Mouse (Mus musculus) gastrocnemius, postnatal 14 days (tissue): Measurements from ENCODE around the gene Fam149a. TPM values are rescaled to one million over a fixed set of nuclear protein-coding genes. Genes with fewer than 3 reads are reported as not detected.
"Not testable (repeated sequence)": the region's sequence is repeated elsewhere in the genome, so short reads cannot be mapped to it uniquely, and the experiment has no call there.

Experiments
- DNase-seq: peaks from one replicate; pipeline ENCODE4 v3.0.0; 2021; ENCODE audit warnings: mixed read lengths
- intact Hi-C: fragments of 180-260 bp; cut with DNase I; formaldehyde crosslinking; loops from one replicate; pipeline ENCODE4 v1.15.1; 2025; ENCODE audit warnings: low total_unique reads
- total RNA-seq, 2 experiments: library from RNA; stranded (reverse); gene quantifications; 2 replicates each; pipeline ENCODE4 v1.2.3; 2021

The Fam149a gene
- total RNA-seq, 2 experiments from 2014 or later, result 3.2 to 3.7 TPM

DNA sequence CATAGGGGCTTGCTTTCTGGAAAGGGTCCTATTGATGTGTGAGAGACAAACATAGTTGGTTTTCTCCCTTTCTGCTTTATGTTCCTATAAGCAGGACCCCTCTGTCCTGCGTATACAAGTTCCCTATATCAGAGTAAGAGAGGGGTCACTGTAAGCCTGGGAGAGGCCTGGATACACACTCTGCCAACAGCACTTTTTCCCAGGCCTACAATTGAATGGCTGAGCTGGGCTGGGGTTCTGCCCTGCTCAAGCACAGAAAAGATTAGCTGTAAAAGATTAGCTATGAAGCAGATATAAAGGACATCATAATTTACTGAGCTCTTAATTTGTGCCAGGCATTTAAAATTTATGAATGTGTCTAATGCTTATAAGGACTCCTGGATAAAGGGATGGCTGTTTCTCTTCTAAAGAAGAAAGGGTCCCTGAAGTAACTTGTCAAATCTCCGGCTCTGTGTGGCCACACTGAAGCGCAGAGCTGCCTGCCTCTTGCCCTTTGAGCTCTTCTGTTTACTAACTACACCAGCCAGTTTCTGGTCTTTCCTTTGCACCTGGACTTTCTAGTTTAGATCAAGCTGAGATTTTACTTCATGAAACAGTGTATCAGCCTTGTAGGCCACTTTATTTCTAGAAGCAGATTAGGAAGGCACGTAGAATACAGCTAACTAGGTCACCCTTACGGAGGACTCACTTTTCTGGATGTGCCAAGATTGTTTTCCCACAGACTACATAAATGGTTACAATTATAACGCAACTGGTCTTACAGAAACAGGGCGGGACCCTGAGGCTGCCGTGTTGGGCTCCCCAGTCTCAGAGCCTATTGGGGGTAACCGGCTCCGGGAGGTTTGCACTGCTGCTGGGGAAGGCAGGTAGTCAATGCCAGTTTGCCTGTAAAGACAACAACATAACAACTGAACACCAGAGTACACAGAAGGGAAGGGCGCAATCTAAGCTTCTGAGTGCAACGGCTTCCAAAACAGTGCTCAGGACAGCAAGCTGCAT, 40.2 kb downstream of the Fam149a start:
- intact Hi-C loops, result no loop called here
- no peak for DNase-seq

DNA sequence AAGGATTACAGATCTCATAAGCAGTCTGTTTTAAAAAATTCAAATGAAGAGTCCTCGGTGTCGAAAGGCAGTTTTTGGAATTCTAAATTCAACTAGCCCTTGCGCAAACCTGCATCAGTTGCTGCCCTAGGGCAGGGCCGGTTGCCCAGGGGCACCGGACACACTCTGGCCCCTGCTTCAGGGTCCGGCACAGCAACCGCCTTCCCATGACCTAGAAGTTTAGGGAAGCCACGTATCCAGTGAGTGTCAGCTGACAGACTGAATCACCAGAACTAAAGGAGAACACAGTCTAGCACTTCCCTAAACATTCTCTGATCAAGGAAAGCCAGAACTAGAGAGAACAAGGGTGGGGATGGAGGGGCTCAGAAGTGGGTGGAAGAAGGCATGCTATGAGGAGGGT, 48.6 kb downstream of the Fam149a start:
- peak; percentile 14 for DNase-seq
- intact Hi-C loops, result no loop called here

DNA sequence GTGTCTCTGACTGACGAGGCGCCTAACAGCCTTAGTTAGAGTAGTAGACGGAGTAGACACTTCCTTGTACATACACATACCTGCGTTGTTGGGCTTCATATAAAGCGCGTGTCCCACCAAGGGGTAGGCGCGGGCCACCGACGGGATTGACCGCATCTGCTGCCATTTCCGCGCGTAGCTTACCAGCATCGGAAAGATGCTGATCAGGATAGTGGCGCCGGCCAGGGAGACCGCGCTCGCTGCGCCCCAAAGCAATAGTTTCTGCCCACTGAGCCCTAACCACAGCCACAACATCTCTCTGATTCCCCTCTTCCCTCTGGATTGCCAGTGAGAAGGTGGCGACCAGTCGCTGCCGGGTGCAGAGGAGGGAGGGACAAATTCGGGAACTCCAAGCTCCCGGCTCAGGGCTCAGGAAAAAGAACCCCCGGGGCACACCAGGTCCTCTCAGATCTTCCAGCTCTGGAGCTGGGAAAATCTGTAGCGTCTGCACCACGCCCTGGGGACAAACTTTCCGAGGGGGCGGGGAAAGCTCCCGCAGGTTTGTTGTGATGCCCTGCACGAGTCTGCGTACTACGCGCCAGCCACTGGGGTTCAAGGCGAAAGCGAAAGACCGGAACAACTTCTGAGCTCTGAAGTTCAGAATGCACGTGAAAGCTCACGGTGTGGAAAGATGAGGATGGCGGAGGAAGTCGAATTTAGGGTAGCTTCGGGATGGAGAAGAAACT, 49.2 kb downstream of the Fam149a start, which contains the start of gene Cyp4v3:
Gene Cyp4v3, minus strand, starts transcription at position 532 of the 725 bp plus-strand sequence.
- DNase-seq, result peak; percentile 62
- intact Hi-C loops, result no loop called here

DNA sequence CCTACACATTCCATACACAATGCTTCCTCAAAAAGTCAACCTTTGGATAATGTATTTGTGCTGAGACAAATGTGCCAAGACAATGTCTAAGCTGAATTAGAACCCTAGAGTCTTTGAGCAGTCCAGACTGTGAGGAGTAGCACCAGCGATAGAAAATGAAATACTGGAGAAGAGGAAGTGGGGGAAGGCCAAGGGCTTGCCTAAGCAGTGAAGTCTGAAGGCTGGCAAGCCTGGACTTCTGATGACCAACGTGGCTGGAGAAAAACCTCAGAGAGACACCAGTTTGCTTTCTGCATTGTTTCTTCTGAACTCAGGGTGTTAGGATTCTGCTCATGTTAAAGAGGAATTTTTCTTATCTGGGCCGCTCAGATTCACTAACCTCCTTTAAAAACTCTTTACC, 51.2 kb downstream of the Fam149a start:
- intact Hi-C loops, result no loop called here
- DNase-seq, result no peak

DNA sequence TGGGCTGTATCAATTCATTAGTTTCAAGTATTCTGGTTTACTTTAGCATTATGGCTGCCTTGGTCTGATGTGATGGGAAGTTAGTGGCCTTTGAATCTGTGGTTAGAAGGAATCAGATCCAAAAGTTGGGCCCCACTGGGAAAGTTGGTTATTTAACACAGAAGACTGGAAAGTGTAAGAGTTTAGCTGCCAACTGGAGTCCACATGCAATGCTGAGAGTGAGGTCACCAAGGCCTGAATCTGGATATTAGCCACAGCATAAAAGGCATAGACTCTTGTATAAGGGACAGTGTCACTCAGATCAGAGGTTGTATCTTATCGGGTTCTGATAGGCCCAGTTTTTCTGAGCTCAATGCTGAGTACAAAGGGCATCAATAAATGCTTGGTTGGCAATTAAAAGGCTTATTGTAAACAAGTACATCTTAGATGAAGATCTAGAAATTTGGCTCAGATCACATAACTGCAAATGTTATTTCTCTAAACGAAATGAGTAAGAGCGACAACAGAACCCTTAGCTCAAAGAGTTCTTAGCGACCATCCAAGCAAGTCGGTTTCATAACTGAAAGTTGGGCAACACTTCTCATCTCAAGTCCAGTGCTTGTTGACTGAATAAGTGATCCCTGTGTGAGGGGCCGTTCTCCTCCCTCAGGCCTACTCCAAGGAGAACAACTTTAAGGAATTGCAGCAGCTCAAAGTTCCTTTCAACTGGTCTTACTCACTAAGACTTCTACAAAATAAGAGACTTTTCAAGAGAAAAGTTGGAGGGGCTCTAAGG, 52.7 kb downstream of the Fam149a start:
- DNase-seq, result no peak
- intact Hi-C loops, result no loop called here

DNA sequence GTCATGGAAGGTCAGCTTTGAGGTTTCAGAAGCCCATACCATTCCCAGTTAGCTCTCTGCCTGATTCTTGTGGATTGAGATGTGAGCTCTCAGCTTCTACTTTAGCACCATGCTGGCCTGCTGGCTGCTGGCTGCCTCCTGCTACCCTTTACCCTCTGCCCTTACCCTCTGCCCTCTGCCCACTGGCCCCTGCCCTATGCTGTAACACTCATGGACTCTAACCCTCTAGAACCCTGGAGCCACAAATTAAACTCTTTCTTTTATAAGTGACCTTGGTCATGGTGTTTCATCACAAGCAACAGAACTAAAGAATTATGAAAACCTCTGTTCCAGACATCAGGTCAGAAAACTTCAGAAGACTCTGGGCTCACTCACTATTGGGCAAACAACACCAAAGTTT, 55.0 kb downstream of the Fam149a start:
- DNase-seq, intact Hi-C loops: not testable (repeated sequence)

DNA sequence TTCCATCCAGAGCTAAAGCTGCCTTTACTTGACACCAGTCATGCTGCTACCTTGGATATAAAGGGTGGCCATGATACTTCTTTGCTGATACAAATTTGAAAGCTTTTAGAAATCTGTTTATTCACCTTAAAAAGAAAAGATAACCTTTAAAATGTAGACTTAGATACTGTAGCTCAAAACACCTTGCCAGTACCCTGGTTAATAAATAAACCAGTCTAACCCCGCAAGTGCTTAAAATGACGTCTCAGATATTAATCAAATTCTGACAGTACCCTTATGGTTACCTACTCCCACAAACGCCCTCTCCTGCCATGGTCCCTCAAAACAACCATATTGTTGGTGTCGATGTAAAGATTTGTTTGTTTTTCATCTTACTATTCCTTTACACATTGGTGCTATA, 57.9 kb downstream of the Fam149a start:
- intact Hi-C loops, result no loop called here
- no peak for DNase-seq

DNA sequence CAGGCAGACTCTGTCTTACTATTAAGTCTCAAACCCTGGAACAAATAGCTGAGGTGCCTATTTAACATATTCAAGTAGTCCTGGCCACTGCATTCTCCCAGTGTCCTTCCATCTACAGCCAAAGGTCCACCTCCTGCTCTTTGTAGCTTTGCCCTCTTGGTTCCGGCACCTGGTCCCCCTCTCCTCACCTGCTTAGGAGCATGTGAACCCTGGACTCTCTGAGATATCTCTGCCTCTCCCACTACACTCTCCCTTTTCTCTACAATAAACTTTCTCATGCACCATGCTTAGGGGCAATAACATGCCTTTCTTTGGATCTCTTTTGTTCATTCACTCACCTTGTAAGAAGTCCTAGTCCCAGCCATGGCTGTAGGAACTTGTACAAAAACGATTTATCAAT, 60.7 kb downstream of the Fam149a start:
- no peak for DNase-seq
- intact Hi-C loops, result no loop called here

DNA sequence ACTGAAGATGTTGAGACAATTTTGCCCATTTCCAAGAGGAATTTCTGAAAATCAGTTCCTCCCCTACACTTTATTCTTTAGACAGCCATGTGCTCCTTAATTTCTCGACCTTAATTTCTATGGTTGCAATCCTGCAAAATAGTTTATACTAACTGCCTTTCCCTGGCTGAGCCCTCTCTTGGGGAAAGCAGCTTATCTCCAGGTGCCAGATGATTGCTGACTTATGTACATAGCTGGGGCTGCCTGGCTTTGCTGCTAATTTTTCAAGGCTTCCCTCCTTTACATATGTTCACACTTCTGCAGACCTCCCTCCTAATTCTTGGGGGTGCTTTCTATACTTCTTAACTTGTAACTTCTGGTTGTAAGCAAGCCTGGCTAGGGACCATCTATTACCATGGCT, 61.2 kb downstream of the Fam149a start:
- intact Hi-C loops, result no loop called here
- no peak for DNase-seq

DNA sequence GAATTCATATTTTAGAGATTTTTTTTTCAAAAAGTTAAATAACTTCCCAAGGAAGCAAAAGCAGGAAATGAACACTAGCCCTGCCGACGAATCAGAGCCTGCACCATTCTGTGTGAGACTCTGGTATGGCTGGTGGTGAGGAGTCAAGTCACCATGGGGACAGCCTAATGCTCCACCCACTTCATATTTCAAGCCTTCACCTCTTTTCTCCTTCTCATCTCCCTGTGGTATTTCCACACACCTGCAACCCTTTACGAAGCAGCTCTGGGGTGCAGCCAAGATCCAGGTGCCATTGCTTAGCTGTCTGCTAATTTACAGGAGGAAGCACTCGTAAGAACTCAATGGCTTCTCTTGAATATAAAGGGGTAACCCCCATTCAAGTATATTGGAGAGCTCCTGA, 71.1 kb downstream of the Fam149a start:
- DNase-seq, result no peak
- intact Hi-C loops, result no loop called here

DNA sequence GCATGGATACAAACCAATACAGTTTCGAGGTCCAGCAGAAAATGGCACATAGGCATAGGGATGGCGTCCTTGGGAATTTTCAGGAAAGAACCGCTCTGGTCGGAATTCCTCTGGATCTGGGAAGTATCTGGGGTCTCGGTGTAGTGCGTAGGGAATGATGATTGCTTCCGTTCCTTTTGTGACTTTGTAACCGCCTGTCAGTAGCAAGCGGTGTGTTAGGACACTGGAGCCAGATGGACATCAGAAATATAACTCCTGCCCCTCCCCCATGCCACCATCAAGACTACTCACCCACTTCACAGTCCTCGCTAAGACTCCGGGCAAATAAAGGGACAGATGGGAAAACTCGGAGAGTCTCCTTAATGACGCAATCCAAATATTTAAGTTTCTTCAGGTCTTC, 73.7 kb downstream of the Fam149a start, which contains the start of gene Gm45753:
Gene Gm45753, minus strand, starts transcription at position 101 of the 400 bp plus-strand sequence.
- intact Hi-C loops, result no loop called here
- no peak for DNase-seq

DNA sequence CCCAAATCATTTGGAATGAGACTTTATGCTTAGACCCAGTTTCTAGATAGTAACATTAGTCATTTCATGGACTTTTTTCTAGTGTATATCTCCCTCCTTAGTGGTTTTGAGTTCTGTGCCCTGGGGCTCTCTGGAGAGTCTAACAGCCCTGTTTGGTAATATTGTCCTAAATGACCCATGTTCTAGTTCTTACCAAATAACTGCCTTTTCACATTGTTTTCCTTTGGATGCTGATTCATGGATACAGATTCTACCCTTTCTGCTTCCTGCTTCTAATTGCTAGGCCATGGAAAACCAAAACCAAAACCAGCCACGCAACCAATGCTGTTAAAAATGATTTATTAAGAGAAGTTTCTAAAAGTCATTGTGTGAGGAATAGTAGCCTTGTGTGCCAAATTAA, 76.6 kb downstream of the Fam149a start:
- DNase-seq, result no peak
- intact Hi-C loops, result no loop called here

DNA sequence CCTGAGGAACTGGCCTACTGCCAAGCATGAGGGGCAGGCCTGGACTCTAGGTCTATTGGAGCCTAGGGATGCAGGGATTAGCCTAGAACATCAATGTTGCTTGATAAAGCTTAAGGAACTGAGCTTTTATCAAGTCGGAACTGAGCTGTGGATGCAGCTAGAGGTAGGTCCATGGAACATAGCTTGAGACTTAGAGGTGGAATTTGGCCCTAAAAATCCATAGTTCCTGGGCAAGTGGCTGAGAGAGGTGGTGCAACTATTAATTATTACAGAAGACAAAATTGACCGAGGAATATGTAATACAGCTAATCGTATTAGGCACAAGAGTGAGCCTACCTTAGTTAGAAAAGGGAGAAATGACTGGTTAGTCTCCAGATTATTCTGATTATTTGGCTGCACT, 77.7 kb downstream of the Fam149a start:
- intact Hi-C loops, result no loop called here
- no peak for DNase-seq

DNA sequence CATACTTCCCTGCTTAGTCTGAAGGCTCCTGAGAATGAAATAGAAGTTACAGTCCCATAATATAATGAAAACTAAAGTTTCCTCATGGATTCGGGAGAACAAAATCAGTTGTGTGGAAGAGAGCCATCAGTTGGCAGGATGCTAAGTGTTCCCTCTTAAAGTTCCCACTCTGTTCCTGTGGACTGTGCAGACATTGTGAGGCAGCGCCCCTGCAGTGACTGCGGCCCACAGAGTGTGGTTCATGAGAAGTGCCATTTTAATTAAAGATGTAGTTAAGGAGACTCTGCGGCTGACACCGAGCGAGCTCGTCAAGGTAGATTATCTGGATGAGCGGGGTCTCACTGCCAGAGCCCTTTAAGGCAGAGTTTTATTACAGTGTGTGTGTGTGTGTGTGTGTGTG, 79.7 kb downstream of the Fam149a start:
- no peak for DNase-seq
- intact Hi-C loops, result no loop called here

DNA sequence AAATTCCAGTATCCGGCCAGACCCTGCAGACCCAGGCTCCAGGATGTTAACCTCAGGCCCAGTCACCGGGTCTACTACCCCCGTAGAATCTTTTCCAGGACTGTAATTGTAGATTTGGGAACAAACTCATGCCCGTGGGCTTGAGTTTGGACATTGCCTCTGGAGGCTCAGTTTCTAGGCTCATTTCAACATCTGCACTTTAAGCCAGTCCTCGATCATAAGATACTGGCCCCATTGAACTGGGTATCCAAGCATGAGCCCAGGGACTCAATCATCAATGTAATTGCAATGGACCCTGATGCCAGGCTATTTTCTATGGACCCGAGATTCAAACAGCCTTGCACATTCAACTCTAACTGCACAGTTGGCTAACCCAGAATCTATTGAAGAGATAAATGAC, 86.8 kb downstream of the Fam149a start:
- intact Hi-C loops, result no loop called here
- DNase-seq, result no peak

DNA sequence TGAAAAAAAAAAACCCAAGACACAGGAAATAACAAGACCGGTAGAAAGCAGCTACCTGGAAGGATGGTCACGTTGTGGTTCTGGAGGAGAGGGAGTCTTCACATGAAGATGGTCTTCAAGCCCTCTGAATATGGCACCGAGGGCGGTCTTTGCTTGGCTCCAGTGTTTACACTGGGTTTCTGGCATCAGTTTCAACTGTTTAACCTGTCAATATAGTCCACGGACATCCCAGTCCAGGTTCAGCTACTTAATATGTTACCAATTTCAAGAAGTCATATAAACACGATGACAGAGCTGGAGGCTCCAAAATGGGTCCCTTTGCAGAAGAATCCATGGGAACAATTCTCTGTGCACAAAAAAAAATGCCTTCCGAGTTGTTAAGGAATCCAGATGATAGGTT, 87.4 kb downstream of the Fam149a start, which contains the start of gene Klkb1:
Gene Klkb1, minus strand, starts transcription at position 173 of the 400 bp plus-strand sequence.
- DNase-seq, result no peak
- intact Hi-C loops, result no loop called here

DNA sequence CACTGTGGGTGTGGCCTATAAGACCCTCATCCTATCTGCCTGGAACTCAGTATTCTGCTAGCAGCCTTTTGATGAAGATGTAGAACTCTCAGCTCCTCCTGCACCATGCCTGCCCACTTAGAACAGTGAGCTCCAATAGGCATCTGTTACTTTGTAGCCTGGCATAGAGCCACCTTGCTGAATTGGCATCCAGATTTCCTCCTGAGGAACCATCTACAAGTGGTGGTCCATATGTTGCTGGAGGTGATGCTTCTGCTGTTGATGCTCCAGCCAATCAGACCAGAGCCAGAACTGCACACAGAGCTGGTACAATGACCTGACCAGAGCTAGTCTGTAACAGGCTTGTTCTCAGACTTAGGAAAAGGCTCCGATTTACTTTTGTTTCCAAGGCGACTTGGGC, 90.3 kb downstream of the Fam149a start:
- no peak for DNase-seq
- intact Hi-C loops, result no loop called here
